Mouse (Mus musculus) erythroblast, adult 5-6 weeks (primary cell): Measurements from ENCODE around the gene Tpd52l1. TPM values are rescaled to one million over a fixed set of nuclear protein-coding genes. Genes with fewer than 3 reads are reported as not detected.

ENCODE experiments used
- ATAC-seq: replicated peaks from 2 replicates; pipeline ENCODE4 v1.8.0; 2016; ENCODE audit warnings: moderate number of reproducible peaks, mild to moderate bottlenecking, moderate TSS enrichment, inconsistent platforms; ENCODE audit not compliant: poor library complexity, low FRiP score, severe bottlenecking
- total RNA-seq, 2 experiments: library from RNA; stranded (forward) in 1 of 2; stranded (reverse) in 1 of 2; fragments of 150-400 nt in 1 of 2; fragments of 200-764, 138-1000 nt in 1 of 2; gene quantifications; 2 replicates each; pipeline versions ENCODE4 v1.2.3 to v1.2.4; 2015 to 2017; ENCODE audit warnings: low replicate concordance in 2 of 2

The Tpd52l1 gene
- total RNA-seq, 2 experiments from 2014 or later: not detected

DNA sequence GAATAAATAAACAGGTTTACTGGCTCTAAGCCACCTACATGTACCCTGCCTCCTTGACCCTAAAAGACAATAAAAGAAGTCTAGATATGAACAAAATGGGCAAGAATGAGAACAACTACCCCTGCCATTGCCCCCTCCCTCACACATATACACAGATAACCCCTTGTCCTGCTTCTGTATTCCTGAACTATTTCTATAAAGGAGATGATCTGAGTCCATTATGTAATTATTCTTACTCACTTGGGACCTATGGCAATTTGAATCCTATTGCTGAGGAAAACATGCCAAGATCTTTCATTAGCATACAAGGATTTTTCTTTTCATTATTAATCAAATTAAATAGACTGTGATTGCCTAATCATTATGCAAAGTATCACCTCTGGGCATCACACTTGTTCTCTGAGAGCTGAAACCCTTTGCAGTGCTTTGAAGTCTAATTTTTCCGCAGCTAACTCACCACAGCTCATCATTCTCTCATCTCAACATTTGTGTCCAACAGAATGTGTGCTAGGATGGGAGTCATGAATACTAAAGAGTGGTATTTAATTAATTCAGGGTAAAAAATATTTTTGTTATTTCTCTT lies 92.8 kb downstream of the Tpd52l1 start:
- no peak for ATAC-seq

DNA sequence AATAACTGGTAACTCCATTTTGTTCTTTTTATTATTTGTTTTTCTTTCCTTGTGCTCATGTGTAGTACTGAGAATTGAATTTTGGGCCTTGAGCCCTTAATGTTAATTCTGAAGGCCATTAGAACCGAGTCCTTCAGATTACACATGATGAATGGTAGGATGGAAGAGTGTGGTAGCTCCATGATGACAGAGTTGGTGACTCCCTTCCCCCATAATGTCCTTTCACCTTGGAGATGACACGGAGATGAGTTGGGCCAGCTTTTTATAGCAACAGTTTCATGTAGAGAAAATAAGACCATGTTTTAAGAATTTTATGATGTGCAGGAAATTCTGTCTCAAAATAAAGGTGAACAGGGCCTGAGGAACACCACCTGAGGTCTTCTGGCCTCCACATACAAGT lies 94.7 kb downstream of the Tpd52l1 start:
- ATAC-seq: no peak

DNA sequence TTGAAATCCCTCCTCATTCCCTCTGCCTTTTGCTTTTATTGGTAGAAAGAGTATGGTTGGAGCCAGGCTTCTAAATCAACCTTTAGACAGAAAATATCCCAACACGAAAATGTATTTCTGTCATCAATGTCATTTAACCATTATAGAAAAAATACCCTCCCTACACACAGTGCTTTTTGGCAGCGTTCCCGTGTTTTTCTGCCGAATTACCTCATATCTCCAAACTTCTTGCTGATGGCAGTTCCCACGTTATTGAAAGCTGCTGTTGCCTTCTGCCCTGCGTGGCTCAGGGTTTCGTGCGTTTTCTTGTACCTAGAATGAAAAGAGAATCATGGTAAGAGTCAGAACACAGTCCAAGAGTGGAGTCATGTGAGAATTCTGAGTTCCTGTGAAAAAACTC lies 99.4 kb downstream of the Tpd52l1 start:
- ATAC-seq: no peak

DNA sequence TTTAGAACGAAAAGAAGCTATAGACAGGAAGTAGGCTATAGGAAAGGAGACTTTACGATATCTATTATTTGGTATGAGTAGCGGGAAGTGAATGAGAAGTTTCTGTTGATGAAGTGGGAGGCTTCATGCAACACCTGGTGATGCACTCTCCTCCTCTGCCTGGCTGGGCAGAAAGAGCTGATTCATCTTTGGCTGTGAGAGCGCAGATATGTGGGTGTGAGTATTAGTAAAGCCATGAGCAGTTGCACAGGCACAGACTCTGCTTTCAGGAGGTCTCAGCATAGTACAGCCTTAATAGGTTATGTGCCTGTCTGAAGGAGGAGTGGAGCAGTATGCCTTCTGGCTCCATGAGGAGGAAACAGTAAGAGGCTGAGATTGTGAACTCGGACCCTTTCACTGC lies 109.3 kb downstream of the Tpd52l1 start:
- ATAC-seq: no peak

DNA sequence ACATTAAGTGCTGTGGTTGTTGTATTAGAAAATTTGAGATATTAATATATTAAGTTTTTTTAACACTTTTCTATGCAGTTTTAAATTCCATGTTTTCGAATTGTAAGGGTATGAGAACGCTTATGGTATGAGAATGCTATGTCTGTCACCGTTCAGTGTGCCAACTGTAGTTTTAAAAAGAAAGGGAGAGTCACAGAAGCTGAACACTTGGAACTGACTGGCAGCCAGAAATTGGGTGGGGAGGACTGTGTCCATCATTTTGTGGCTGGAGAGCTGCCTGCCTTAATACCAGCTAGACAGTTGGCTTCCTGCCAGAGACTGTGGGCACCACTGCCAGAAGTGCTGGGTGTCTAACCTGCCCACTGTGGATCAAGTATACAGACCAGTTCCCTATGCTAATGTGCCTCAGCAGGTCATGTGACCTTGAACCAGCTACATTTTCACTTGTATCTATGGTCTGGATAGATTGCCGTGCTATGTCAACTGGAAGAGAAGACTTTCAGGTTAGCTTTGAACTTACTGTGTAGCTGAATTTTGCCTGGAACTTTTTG lies 114.5 kb downstream of the Tpd52l1 start:
- ATAC-seq: no peak

DNA sequence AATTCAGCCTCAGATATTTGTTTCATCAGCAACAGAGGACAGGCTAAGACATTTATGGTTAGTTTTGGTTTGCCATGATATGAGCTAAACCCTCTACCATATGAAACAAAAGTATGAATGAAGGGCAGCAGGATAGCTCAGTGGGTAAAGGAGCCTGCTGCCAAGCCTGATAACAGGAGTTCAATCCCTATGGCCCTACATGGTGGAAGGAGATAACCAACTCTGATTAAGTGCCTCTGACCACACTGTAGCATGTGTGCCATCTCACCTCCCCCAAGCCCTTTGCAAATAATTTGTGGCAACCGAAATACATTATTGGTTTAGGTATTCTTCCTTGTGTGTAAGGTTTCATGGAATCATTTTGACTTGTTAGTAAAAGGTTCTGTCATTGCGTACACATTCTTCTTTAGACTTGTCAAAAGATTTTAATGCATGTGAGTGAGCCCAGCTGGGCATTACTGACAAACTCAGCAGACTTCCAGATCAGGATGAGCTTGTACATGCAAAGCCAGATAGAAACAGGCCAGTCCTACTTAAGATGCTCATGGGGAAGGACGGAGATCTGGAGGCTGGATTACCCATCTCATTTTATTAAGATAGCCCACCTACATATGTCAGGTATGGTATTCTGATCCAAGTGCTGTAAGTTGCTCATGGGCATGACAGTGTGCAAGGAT lies 115.3 kb downstream of the Tpd52l1 start:
- no peak for ATAC-seq

DNA sequence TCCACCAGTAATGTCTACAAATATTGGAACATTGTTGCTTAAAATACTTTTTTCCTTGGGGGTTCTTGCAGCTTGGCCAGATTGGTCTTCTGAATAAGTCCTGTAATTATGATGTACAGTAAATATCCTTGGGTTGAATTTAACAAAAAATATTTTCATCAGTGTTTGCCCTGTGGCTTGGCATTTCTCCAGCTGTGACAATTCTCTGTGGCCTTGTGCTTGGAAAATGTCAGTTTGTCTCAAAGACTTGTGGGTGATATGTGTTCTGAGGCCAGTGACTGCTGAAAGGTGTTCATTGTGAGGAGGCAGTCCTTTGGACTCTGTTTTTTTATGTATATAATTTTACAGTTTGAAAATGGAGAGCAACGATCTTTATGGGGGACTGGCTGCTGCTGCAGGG lies 116.3 kb downstream of the Tpd52l1 start:
- ATAC-seq: no peak

DNA sequence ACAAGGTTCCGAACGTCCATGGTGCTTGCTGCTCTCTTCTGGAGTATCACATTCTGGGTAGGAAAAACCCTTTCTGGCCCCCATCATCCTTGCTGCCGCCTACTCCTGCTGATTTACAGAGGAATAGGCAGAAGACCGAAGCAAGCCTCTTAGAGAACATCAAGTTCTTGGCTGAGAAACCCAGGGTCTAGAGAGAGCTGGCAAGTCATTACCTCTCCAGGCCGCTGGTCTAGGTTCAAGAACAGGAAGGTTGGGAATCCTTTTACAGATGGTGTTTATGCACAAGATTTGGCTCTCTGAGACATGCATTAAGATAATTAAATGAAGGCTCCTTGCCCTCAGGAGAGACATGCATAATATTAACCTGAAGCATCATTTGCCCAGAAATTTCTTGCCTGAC lies 127.3 kb downstream of the Tpd52l1 start:
- no peak for ATAC-seq

DNA sequence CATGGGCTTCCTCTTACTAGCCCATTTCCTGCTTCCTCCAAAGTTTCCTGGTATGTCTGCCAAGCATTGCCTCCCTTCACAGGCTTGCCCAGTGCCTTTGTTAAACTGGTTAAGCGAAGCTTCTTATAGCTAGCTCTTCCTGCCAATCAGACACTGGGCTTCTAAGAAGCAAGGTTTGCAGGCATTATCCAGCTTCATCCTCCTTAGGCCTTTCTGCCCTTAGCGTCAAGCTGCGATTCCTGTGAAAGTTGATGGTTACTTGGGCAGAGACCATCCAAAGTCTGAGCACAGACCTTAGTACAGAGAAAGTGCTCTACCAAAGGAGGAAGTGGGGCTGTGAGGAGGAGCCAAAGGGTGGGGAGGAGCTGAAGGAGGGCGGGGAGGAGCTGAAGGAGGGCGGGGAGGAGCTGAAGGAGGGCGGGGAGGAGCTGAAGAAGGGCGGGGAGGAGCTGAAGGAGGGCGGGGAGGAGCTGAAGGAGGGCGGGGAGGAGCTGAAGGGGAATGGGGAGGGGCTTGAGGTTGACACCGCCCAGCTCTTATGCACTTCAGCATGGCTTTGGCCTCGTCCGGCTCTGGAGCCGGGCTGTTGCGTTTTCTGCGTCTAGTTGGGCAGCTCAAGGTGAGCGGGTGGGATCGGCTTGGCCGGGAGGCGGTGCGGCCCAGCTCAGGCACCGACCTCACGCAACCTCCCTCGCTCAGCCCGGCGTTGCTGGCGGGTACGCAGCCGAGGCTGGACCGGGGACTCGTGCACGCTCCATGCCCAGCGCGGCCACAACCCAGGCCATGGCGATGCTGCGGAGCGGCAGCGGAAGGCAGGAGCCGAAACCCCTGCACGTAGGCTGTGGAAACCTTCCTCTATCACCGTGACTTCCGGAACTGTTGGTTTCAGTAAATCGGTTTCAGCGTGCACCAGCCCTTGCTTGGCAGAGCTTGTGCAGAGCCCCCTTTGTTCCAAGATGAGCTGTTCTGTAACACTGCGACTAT lies 132.6 kb downstream of the Tpd52l1 start, which contains the start of gene Hddc2:
Gene Hddc2, plus strand, starts transcription at position 519 of the 984 bp plus-strand sequence.
- ATAC-seq: peak; percentile 87

DNA sequence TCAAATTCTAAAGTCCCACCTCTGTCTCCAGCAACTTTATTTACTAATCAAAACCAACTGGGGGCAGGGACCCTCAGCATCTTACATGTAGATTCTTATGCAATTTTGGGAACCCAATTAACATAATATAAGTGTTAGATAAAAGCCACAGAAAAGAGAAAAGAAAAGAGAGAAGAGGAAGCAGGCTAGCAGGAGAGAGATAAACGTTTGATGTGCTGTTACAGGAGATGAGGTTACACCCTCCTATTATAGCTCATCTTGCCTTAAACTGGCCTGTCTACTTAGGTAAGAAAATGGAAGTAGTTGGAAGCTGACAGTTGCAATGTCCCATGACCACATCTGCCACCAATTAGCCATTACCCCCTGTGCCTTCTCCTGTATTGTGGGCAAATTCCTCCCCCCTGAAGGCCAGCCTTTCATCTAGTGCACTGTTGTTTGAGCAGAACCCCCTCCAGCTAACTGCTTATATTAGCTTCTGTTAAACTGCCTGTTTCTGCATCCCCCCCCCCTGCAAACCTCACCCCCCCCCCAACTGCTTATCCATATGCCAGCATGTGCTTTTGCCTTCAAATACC lies 138.6 kb downstream of the Tpd52l1 start:
- no peak for ATAC-seq

DNA sequence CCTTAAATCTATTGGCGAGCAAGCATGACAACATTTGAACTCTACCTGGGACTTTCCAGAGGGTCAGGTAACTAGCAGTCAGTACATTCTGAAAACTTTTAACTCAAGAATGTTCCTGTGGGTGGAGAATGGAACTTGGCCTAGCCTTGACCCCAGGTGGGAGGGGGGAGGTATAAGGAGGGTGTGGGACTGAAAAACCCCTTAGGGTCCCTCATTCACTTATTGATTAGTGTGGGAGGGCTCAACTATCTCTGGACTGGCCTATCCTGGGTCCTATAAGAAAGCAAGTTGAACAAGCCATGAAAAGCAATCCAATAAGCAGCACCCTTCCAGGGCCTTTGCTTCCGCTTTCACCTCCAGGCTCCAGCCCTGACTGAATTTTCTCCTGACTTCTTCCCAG lies 142.3 kb downstream of the Tpd52l1 start:
- no peak for ATAC-seq

DNA sequence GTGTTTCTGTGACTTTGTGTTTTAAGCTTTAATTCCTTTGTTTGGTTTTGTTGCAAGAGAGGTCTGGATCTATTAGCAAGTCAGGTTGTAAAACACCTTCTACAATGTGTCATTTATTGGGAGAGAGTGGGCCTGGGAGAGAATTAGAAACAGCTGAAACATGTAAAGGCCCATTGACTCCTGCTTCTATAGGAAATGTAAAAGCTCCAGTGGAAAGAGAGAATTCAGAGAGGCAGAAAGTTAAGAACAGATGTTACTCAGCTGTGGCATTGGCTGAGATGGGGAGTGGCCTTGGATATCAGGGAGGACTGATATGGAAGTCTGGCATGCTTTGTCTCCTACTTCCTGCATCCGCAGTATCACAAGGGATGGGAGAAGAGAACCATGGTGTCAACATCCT lies 145.5 kb downstream of the Tpd52l1 start:
- no peak for ATAC-seq

DNA sequence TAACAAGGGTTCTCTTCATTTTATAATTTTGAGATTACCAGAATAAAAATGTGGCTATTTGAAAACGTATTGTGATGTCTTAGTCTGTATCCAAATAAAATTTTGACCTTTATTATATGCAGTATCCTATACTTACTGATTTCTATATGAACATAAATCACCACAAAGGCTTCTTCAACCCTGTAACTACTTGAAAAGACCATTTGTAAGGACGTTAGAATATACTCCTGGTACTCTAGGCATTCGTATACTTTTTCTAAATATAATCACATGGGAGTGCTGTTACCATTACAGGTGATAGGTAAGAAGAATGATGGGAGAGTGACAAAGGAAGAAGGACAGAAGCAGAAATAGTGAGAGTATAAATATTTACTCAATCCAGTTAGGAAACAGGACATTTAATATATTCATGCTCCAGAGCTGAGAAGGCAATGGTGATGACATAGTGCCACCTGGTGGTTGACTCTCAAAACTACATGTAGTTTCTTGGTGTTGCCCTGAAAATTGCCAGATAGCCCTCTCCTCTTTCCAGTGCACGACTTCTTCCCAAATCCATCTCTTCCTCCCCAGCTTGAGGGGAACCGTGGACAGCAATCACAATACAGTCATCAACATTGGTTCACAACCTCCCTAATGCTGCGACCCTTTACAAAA lies 146.7 kb downstream of the Tpd52l1 start:
- no peak; the same call in 1 of the 2 replicates for ATAC-seq

DNA sequence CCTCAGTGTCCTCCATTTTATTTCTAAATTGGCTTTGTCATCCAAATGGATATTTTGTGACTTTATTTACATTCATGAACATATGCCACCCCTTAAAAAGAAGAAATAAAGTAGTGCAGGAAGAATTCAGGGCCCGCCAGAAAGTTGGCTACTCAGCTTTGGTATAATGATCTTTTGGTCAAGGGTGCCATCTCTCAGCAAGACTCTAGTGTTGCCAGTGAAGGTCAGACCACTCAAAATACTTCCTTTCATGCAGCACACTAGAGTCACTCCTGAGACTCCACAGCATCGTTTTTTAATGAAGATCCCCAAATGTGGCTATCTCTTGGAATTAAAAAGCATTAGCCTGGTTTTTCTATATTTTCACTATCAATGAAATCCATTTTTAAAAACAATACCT lies 147.5 kb downstream of the Tpd52l1 start:
- ATAC-seq: no peak

DNA sequence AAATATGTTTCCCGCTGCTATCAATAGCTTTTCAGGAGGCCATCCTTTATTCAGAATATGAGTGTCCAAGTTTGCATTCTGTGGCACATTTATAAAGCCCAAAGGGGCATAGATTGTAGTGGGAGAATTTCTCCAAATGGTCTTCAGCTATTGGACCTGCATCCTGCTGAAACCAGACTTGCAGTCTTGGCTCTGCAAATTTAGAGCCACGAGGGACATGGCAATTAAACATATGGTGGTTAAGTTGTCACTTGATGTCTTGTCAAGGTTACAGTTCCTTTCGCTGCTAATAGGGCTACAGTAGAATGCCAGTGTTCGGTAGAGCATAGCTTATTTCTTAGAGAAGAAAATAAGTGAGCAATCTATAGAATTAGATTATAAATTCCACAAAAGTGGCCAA lies 148.7 kb downstream of the Tpd52l1 start:
- no peak for ATAC-seq

DNA sequence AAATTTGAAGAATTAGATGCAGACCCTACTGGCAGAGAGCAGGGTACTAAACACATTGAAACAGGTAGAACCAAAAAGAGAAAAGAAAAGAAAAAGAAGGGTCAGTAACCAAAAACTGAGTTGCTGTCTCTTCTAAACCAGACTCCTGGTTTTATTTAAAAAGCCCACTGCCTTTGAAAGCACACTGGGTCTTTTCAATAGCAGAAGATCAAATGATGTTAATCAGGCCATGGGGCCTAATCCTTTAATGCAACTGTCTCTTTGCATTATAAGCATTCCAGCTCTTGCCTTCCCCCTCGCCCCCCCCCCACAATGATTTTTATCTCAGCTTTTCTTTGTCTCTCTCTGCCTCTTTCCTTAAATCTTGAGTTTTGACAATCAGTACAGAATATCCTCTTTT lies 149.3 kb downstream of the Tpd52l1 start:
- ATAC-seq: no peak

DNA sequence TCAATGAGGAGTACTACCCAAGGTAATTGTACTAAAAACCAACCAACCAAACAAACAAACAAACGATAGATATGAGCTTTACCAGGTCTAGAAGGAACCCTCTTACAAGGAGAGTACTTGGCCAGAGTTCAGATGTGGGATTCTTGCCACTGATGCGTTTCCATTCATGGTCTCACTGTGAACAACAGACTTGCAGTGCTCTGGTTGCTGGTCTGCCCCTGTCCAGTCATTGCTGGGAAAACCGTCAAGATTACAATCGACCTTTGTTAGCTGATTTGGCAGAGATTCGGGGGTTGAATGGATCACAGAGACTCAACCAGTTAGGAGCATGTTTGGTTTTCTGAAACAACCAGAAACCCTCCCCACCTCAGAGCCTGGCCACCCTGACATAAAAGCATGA lies 150.1 kb downstream of the Tpd52l1 start:
- no peak for ATAC-seq

DNA sequence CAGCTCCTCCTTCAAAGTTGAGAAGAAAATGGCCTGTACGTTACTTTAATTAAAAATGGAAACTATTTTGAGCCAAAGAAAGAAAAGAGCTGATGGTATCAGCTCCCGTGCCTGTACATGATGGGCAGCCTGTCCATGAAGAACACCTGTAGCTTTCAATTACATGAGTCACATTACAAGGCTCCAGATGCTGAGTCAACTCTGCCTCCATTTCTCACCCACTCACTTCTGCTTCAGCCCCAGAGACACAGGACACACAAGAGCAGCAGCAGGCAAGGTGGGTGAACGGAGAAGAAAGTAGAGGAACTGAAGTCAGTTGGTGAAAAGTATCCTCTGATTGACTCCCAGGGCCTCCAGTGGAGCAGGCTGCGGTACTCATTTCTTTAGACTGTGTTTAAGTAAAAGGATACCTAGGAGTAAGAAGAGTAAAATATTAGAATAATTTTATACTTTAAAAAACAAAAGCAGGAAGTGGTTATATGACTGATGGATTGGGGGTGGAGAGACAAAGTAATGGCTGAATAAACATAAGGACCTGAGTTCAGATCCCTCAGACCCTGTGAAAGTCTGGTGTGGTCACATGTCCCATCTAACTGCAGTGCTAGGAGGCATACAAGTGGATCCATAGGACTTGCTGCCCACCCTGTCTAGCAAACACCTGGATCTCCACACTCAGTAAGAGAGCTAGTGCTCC lies 156.9 kb downstream of the Tpd52l1 start:
- no peak for ATAC-seq

DNA sequence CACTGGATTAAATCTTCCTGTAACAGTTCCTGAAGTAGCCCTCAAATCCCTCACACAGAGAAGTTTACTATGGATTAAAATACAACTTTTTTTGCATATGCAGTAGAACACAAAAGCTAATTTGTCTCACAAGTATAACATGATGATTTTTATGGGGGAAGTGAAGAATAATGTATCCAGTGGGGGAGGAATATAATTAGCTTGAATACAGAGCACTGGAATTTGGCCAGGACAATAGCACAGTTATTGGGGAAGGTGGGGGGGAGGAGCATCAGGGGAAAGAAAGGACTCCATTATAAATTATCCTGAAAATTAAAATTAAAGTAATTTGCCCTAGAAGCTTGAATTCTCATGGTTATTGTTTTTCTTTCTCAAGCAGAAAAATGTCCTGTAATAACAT lies 158.0 kb downstream of the Tpd52l1 start:
- no peak for ATAC-seq
